Mouse (Mus musculus) embryonic stem cell, embryonic (primary cell): ENCODE data around the gene Etaa1.
"Not testable (repeated sequence)": the region's sequence is repeated elsewhere in the genome, so short reads cannot be mapped to it uniquely, and the experiment has no call there.

Source experiments
- CTCF ChIA-PET, 4 experiments: fragments of 300-600 bp in 2 of 4; fragments of 350-600 bp in 2 of 4; sonication (Branson Sonifier 250); formaldehyde crosslinking; loops; one replicate each; lab custom pipeline; 2022; ENCODE audit warnings: inconsistent platforms in 2 of 4; lab: Charles Lee
- POLR2A ChIA-PET, 4 experiments: fragments of 300-600 bp in 2 of 4; fragments of 350-600 bp in 2 of 4; sonication (Branson Sonifier 250); formaldehyde crosslinking; loops; one replicate each; lab custom pipeline; 2022; ENCODE audit warnings: antibody characterized with exemption in 4 of 4, inconsistent platforms in 1 of 4; lab: Charles Lee

Etaa1 gene

GRCm38 (mm10) chr11:17953231-17954134 is at the start of gene Etaa1:
TSS of gene Etaa1 (minus strand) at chr11:17953875.
- POLR2A ChIA-PET: interaction anchor here in 3 of 4 experiments (0.5 to 2.2 kb wide), 12 partner anchors 10 to 1190 kb away, joined by 3 to 13 read pairs (median 4); no protein-coding TSS in a partner anchor
- CTCF ChIA-PET: no interaction called here

- ChIA-PET CTCF (no interaction called here), POLR2A (no interaction called here)
Observed at GRCm38 (mm10) chr11:17994151-17994550, 40.5 kb upstream of the Etaa1 start.

- CTCF ChIA-PET: no interaction called here
Observed at GRCm38 (mm10) chr11:17992311-17992710, 38.6 kb upstream of the Etaa1 start.

DNA sequence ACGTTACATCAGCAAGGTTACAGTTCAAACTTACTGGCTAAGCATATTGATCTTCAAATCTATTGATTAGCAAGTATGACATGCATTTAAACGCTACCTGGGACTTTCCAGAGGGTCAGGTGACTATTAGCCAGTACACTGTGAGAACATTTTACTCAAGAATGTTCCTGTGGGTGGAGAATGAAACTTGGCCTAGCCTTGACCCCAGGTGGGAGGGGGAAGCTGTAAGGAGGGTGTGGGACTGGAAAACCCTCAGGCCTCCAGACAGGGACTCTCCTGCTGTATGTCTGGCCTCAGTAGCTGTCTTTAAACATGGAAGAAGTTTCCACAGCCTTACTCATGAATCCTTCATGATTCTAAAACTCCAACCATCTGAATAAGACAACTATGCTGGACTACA is 29.7 kb upstream of the Etaa1 start:
- POLR2A ChIA-PET: interaction anchor here in 1 of 4 experiments (1.0 kb wide), 1 partner anchor 27 kb away, joined by 3 read pairs; no protein-coding TSS in a partner anchor
- CTCF ChIA-PET: no interaction called here

More at GRCm38 (mm10) chr11:17992311-17992710, 38.6 kb upstream of the Etaa1 start:
- POLR2A ChIA-PET: no interaction called here

- ChIA-PET CTCF (no interaction called here), POLR2A (no interaction called here)
Observed at GRCm38 (mm10) chr11:17981246-17981645, 27.6 kb upstream of the Etaa1 start.

DNA sequence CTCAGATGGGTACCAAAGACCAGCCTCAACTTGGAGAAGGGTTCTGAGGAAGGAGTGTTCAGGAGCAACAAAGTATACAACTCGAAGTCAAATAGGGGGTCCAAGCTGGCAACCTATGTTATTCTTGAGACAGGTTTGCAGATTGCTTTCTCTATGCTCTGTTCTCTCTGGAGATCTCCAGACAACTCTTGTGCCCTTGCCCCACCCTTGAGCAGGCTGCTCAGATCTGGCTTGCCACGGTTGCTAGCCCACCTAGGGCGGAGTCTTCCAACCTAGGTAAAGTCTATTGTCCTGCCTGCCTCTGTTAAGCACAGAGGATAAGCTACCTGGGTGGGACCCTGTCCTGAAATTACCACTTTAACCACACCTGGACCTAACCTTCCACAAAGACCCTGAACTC is 21.9 kb upstream of the Etaa1 start:
- ChIA-PET CTCF (no interaction called here), POLR2A (interaction anchor here in 1 of 4 experiments (0.6 kb wide), 1 partner anchor 35 kb away, joined by 4 read pairs; no protein-coding TSS in a partner anchor)

GRCm38 (mm10) chr11:17952791-17953190 is 884 bp downstream of the Etaa1 start:
- CTCF ChIA-PET: no interaction called here
- POLR2A ChIA-PET: interaction anchor here in 2 of 4 experiments (0.7 to 2.2 kb wide), 11 partner anchors 8 to 100 kb away, joined by 3 to 13 read pairs (median 4); no protein-coding TSS in a partner anchor

DNA sequence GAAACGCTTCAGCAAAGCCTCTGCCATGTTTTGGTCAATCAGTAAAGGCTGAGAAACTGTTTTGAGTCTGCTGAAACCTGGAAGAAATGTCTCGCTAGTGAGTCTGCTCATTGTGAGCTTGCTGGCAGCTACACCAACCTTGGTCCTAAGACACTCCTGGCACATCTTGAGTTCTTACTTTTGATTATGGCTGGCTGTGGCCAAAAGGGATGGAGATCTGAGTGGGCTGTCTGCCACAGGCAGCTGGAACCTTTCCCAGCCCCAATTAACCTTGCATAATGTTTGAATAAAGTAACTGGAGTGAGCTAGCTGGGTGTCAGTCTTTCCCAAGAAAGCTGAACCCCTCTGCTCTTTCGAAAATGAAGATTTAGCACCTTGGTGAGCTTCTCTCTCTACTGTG is 2.3 kb downstream of the Etaa1 start:
- ChIA-PET CTCF (no interaction called here), POLR2A (interaction anchor here in 3 of 4 experiments (0.6 to 1.4 kb wide), 6 partner anchors 9 to 525 kb away, joined by 3 to 4 read pairs (median 3); no protein-coding TSS in a partner anchor)

DNA sequence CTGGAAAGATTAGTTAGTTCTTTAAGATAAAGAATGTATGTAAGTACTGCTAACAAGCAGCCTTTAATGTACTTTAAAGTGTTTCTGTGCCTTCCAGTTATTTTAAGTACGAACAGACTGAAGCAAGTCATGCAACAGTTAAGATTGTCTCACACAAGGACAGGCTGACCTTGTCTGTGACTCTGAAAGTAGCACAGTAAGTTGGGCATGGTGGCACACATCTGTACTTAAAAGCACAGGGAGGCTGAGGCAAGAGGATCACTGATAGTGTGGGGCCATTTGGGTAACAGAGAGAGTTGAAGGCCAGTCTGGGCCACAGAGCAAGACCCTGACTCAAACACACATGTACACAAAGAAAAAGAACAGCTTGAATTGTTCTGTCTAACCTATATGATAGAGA is 14.5 kb downstream of the Etaa1 start:
- POLR2A ChIA-PET: interaction anchor here in 2 of 4 experiments (0.7 to 2.5 kb wide), 7 partner anchors 9 to 155 kb away, joined by 3 to 13 read pairs (median 5); partner anchors contain the start of gene Etaa1 (in 2 of the 2)

DNA sequence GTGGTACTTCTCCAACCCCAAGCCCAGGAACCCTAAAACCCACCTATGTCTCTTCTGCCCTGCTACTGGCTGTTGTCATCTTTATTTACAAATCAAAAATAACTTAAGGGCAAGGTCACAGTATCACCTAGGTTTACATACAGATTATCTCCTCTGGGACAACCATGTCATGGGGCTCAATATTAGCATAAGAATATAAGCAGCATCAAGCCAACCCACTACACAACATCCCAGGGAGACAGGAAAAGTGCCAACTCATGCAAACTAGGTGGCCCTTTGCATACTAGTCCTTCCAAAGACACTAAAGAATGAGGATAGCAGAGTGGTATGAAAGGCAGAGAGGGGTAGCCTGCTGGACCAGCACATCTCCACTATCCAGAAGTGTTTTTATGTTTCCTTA is 15.7 kb downstream of the Etaa1 start:
- CTCF ChIA-PET: no interaction called here
- POLR2A ChIA-PET: no interaction called here

More for the DNA sequence above, 14.5 kb downstream of the Etaa1 start:
- CTCF ChIA-PET: no interaction called here

GRCm38 (mm10) chr11:17917905-17918304 is 35.8 kb downstream of the Etaa1 start:
- ChIA-PET POLR2A (no interaction called here), CTCF (no interaction called here)

DNA sequence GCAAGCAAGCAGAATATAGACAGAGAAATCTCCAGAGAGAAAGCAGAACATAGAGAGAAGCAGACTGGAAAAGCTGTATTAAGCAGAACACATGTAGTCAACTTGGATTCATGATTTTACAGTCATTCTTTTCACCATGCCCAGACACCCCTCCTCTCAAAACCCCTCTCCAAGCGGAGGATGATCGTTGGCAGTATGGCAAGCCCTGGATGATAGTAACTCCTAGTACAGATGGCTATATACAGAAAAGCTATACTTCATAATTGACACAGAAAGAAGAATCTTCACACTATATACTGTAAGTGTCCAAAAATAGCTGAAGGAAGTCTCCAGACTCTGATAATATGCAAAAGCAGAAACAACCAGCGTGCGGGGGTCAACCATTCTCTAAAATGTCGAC is 36.6 kb downstream of the Etaa1 start:
- ChIA-PET POLR2A (interaction anchor here in 1 of 4 experiments (0.6 to 1.3 kb wide), 3 partner anchors 17 to 764 kb away, joined by 3 to 6 read pairs (median 3); no protein-coding TSS in a partner anchor), CTCF (no interaction called here)

DNA sequence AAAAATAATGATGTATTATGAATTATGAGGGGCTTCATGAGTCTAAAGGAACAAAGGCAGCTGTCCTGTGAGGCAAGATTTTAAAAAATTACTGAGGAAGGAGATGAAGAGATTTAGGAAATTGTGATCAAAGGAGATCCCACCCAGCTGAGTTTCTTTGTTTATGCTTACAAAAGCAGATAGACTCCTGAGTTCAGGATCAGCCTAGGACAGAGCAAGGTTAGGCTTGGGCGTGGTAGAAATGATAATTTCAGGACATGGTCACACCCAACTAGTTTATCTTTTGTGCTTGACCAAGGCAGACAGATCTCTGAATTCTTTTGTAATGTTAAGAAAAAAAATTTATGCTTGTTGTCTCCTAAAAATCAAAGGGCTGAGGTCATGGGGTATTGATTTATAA is 37.2 kb downstream of the Etaa1 start:
- CTCF ChIA-PET: no interaction called here
- POLR2A ChIA-PET: interaction anchor here in 1 of 4 experiments (0.6 to 1.3 kb wide), 4 partner anchors 9 to 36 kb away, joined by 3 to 4 read pairs (median 3); no protein-coding TSS in a partner anchor

GRCm38 (mm10) chr11:17900996-17901395 is 52.7 kb downstream of the Etaa1 start:
- POLR2A ChIA-PET, CTCF ChIA-PET: not testable (repeated sequence)
